Mouse (Mus musculus) NIH3T3 (cell line): ENCODE data around the gene Psg25.
"Not testable (repeated sequence)": the region's sequence is repeated elsewhere in the genome, so short reads cannot be mapped to it uniquely, and the experiment has no call there.

Experiments used
- DNase-seq: peaks from one replicate; pipeline ENCODE4 v3.0.0-alpha.2; 2012; ENCODE audit warnings: low read depth

Psg25 gene

DNA sequence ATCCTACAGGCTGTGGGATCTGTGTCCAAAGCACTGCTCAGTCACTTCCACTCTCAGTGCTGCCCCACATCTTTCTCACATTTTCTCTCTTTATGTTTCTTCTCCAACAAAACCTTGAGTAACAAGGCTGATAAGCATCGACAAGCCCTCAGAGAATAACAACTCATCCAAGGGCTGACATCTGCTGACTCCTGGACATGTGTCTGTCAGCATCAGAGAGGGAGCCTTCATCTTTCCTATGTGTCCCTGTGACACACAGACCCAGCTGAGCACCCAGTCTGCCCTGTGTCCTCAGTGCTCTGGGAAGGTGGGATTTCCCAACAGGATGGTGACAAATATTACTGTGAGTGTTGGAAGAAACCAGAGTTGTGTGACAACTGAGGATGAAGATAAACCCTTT is at the start of gene Psg25:
Psg25 (minus strand) TSS at position 101 of the 400 bp plus-strand sequence.
- no peak for DNase-seq

DNA sequence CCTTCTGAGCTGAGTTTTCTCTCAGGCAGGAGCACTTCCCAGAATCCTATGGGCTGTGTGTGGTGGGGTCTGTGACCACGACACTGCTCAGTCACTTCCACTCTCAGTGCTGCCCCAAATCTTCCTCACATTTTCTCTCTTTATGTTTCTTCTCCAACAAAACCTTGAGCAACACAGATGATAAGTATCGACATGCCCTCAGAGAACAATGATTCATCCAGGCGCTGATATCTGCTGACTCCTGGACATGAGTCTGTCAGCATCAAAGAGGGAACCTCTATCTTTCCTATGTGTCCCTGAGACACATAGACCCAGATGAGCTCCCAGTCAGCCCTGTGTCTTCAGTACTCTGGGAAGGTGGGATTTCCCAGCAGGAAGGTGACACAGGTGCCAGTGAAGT is 35.1 kb upstream of the Psg25 start, which contains the start of gene Psg27:
Psg27 (minus strand) TSS at position 101 of the 400 bp plus-strand sequence.
- no peak for DNase-seq

DNA sequence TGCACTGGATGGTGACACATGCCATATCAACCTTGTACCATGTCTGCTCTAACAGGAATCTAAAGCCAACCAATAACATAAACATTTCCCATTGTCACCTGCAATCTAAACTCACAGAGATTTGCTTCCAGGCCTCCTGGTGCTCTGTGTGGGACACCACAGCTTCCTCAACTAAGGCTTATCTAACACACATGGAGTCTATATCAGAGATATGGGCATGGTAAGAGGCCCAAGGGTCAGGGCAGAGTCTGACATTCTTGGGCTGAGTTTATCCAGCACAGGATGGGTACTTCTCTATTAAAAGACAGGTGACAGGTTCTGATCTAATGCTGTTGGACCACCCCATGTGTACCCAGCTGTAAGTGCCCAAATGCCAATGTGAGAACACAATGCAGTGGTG is 27.8 kb upstream of the Psg25 start:
- no peak for DNase-seq

DNA sequence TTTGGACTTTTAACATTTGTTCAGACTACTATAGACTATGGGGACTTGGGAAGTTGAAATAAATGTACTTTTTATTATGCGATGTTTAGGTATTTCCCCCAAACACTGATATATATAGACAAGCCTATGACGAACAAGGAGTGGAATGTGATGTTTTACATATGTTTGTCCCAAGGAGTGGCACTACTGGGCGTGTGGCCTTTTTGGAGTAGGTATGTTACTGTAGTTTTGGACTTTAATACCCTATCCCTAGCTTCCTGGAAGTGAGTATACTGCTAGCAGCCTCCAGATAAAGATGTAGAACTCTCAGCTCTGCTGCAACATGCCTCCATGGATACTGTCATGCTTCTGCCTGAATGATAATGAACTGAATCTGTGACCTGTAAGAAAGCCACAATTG is 23.7 kb upstream of the Psg25 start:
- DNase-seq = not testable (repeated sequence)

DNA sequence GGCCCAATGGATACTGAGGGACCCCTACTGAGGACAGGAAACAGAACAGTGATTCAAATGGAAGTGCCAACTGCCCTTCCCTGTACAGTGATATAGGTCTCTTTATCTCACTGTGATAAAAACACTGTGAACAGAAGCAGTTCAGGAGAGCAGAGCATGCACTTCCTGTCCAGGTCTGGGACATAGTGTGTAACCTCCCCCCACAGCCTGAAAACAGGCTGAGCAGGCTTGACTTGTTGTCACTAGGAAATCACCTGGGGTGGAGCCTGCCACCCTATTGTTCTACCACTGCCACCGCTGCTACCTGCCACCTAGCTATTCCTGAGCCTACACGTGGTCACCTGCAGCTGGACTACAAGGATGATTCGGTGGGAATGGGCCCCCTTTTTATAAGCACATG is 1.4 kb upstream of the Psg25 start:
- no peak for DNase-seq

DNA sequence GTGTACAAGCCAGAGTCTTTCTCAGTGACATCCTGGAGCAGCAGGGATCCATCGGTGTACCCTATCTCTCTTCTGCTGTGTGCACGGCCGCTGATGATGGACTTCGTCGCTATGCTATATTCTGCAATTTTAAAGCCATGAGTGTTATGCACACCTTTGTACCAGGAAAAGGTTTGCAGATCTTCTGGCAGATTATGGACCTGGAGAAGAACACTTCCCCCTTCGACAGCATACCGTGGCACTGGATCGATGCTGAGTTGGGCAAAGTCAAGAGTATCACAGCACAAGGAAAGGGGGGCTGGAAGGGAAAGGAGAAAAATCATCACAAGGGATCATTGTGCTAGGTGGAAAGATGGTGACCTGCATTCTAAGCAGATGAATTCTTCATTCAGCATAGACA is 7.4 kb downstream of the Psg25 start:
- no peak for DNase-seq

DNA sequence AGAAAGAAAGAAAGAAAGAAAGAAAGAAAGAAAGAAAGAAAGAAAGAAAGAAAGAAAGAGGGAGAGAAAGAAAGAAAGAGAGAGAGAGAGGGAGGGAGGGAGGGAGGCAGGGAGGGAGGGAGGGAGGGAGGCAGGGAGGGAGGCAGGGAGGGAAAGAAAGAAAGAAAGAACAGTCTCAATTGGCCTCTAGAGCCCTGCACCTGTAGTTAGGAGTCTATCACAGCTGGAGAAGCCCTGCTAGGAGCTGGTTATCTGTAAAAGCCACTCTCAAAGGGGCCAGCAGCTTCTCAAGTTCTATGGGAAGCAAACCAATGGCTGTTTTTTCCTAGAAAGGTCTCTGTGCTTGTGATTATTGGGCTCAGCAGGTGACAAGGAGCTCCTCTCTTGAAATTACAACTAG is 19.2 kb downstream of the Psg25 start:
- not testable (repeated sequence) for DNase-seq

DNA sequence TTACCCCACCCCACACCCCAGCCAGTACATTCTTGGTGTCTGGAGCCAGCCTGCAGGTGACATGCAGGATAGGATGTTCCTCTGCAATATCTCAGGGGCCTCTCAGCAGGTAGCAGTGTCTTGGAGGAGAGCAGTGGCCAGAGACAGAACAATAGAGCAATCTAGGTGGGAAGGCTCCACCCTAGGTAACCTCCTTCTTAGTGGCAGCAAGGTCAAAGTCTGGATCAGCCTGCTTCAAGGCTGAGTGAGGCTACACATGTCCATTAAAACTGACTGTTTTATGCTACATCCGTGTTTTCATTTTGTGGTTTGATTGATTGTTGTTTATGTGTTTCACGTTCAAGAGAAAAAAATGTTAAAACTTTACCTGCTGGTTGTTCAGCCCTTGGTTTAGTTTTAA is 19.7 kb downstream of the Psg25 start:
- DNase-seq = not testable (repeated sequence)

DNA sequence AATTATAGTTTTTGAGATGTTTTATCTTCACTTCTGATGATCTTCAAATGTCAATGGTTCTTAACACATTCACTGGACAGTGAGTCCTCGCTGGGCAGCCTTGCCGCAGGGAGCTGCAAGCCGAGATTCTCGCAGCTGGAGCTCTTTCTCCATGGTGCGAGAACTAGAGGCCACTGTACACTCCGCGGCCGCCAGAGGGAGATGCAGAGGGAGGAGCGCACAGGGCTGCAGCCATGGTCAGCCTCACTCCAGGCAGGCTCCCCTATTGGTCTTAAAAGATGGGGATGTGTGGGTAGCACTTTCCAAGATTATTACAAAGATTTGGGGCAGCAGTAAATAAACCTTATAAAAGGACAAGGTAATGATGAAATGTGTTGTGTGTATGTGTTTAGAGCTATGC is 20.6 kb downstream of the Psg25 start:
- DNase-seq = peak; percentile 48

DNA sequence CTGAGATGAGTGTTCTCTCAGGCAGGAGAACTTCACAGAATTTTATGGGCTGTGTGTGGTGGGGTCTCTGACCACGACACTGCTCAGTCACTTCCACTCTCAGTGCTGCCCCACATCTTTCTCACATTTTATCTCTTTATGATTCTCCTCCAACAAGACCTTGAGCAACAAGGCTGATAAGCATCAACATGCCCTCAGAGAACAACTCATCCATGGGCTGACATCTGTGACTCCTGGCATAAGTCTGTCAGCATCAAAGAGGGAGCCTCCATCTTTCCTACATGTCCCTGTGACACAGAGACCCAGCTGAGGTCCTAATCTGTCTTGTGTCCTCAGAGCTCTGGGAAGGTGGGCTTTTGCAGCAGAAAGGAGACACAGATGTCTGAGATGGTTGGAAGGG is 48.0 kb downstream of the Psg25 start, which contains the start of gene Psg26:
Psg26 (minus strand) TSS at position 101 of the 400 bp plus-strand sequence.
- DNase-seq = no peak
